Mouse (Mus musculus): ENCODE data around the gene Gm6890.

The Gm6890 gene

DNA sequence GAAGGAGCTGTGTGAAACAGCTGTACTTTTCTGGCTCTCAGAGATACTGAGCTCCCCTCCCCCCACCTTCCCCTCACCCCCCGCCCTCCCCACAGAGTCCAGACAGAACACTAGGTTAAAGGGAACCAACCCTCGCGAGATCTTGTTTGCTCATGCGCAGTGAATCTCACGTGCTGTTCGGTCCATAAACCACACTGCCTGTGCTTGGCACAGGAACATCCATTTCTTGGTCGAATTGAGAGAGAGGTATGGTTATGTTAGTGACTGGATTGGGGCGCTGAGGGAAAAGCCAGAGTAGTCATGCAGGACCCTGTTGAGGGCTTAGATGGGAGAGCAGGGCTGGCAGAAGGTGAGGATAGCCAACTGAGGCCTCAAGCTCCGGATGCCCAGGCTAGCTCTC is at the start of gene Gm6890:
TSS of gene Gm6890 (plus strand) at position 301 of the 400 bp plus-strand sequence.
- in situ Hi-C loops (cut with MboI, MseI), result loop anchor here (5.0 kb wide), 1 partner anchor 217 kb away; no protein-coding TSS in a partner anchor

DNA sequence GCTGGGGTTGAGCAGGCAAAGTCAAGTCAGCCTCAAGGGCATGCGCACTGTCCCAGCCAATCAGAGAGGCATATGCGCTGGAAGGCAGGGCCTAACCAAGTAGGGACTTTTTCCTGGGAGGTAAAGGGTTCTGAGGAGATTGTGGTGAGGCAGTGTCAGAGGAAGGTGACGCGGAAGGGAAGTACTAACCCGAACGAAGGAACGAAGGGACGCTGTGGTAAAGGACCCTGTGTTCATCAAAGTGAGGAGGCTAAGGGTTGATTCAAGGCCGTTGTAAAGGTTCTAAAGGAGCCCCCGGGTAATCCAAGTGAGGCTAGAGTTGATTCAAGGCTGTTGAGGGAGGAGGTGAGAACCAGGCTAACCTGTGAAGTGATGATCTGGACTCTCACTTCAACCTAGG is 14.5 kb upstream of the Gm6890 start:
- in situ Hi-C loops (cut with MboI, MseI), result loop anchor here (5.0 to 10.0 kb wide), 2 partner anchors 1509 to 1511 kb away; partner anchors contain the start of gene Xlr4b (in 1 of the 2)

DNA sequence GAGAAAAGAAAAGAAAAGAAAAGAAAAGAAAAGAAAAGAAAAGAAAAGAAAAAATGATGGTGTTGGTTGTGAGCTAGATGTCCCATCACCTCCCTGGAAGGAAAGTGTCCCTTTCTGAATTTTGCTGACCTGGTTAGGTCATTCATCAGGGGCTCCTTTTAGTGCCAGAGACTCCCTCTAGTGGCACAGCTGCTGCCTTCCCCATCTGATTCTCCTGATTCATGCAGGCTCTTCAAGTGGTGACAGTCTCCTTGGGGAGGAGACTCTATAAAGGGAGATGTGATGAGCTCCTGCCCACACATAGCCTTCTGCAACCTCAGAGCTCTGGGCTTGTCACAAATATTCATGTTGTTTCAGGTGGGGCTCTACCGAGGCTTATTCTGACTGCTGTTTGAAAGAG is 30.0 kb downstream of the Gm6890 start:
- in situ Hi-C loops (cut with MboI, MseI), result loop anchor here (5.0 kb wide), 1 partner anchor 192 kb away; no protein-coding TSS in a partner anchor

Data from T-helper 17 cell (primary cell).